Mouse (Mus musculus) embryonic facial prominence, embryonic 12.5 days (tissue): ENCODE measurements at regions not wholly inside any gene's neighbourhood (a gene's known extent, or its start where the extent isn't known, plus 50 kb on each side); places are given as distances from the start of the nearest gene placed in this dataset.

ENCODE experiments used
- ATAC-seq: fragments of 200-750 bp; cut with Nextera tagmentation; 2 replicates; pipeline ENCODE4 v1.8.0; 2017; ENCODE audit not compliant: insufficient number of reproducible peaks, insufficient read depth, low FRiP score, low TSS enrichment
- H3K27ac ChIP-seq: fragments of 300-500 bp; sonication (generic); 2 replicates; pipeline ENCODE4 v1.5.1; 2016; ENCODE audit warnings: mild to moderate bottlenecking
- H3K27me3 ChIP-seq: fragments of 300-500 bp; sonication (generic); 2 replicates; pipeline ENCODE4 v1.6.1; 2016; ENCODE audit warnings: mild to moderate bottlenecking, moderate library complexity
- H3K36me3 ChIP-seq: fragments of 300-500 bp; sonication (generic); 2 replicates; pipeline ENCODE4 v1.6.1; 2016; ENCODE audit warnings: mild to moderate bottlenecking
- H3K4me1 ChIP-seq: fragments of 300-500 bp; sonication (generic); 2 replicates; pipeline ENCODE4 v1.6.1; 2016
- H3K4me2 ChIP-seq: fragments of 300-500 bp; sonication (generic); replicated peaks from 2 replicates; pipeline ENCODE4 v1.6.1; 2016; ENCODE audit warnings: mild to moderate bottlenecking, moderate library complexity
- H3K4me3 ChIP-seq: fragments of 300-500 bp; sonication (generic); 2 replicates; pipeline ENCODE4 v1.5.1; 2016; ENCODE audit warnings: mild to moderate bottlenecking
- H3K9ac ChIP-seq: fragments of 300-500 bp; sonication (generic); 2 replicates; pipeline ENCODE4 v1.6.1; 2016; ENCODE audit warnings: mild to moderate bottlenecking, moderate library complexity
- H3K9me3 ChIP-seq: fragments of 300-500 bp; sonication (generic); 2 replicates; pipeline ENCODE4 v1.6.1; 2016; ENCODE audit warnings: mild to moderate bottlenecking, moderate library complexity
- WGBS: fragments of 180-500 bp; shearing (Covaris S2); methylation state at CpG from one replicate; pipeline ENCODE4 v1.1.7; 2016; 5-methylcytosine and 5-hydroxymethylcytosine counted together

DNA sequence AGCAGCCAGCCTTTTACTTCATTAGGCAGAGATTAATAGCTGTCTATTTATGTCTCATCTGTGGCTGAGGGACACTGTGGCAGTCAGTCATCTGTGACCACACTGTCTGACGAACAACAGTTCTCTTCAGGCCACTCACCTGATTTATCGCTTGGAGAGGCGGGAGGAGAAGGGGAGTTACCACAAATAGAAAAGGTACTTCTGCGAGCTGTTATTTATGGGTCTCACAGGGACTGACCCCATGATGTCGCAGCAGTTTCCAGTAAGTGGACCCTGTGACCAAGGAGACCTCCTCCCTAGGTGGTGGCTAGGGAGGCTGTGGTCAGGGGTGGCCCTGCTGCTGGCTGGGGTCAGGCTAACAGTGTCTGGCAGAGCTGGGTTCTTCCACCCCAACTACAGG is 176.7 kb downstream of the Thbs2 start:
- Histone ChIP-seq H3K27ac (no peak overlapping the region), H3K9me3 (no peaks in the 10 kb centered on the region), H3K36me3 (no peaks in the 10 kb centered on the region), H3K4me2 (no peak overlapping the region), H3K9ac (no peak overlapping the region), H3K27me3 (peaks cover 15% of the 10 kb centered on the region; the same call in 1 of the 2 replicates), H3K4me3 (no peak overlapping the region), H3K4me1 (no peaks in the 10 kb centered on the region)
- no peak for ATAC-seq
- WGBS = 86% methylated on average over 5 of the region's 5 CpGs

DNA sequence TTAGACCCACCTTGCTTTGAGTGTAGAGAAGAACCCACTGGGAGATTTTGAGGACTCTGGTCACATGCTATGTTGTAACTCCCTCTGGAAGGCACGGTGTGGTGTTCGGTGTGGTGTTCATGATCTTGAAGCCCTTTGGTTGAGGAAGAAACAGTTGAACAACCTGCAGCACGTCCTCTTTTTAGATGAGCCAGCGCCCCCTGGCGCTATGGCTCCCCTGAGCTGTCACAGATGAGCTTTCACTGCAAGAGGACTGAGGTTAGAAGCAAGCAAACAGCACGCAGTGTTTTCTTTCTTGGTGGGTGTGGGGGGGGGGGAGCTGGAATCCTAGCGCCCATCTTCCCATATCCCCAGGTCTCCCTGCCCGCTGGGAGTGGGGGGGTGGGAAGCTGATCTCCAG is 177.9 kb downstream of the Thbs2 start:
- no peaks in the 10 kb centered on the region for H3K9me3 ChIP-seq
- no peak for ATAC-seq
- WGBS = 24% methylated on average over 8 of the region's 8 CpGs
- H3K27me3 ChIP-seq = 0 out of 2 replicates have a peak, but pooled peaks cover 4% of the 10 kb centered on the region
- no peak overlapping the region for H3K4me2 ChIP-seq
- H3K27ac ChIP-seq = no peak overlapping the region
- no peak overlapping the region for H3K9ac ChIP-seq
- peaks cover 5% of the 10 kb centered on the region for H3K4me1 ChIP-seq
- H3K4me3 ChIP-seq = no peak overlapping the region
- H3K36me3 ChIP-seq = no peaks in the 10 kb centered on the region

DNA sequence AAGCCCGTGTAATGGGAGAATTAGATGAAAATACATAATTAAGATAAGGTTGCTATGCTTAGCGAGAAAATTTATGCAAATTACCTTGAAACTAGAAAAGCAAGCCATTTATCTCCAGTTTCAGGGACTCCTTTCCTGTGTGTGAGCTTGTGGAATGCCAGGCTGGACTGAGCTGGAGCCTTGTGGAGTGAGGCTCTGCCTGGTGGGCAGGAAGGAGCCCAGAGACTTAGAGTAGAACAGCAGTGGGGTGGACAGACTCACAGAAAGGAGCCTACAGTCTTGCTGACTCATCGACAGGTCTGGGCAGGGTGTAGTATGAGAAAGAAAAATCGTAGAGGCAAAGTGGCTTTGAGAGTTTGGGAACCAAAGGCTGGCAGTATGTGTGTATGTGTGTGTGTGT is 180.6 kb downstream of the Thbs2 start:
- no peaks in the 10 kb centered on the region for H3K9me3 ChIP-seq
- no peak overlapping the region for H3K4me3 ChIP-seq
- H3K4me2 ChIP-seq = no peak overlapping the region
- no peak overlapping the region for H3K9ac ChIP-seq
- H3K27me3 ChIP-seq = 0 out of 2 replicates have a peak, but pooled peaks cover 4% of the 10 kb centered on the region
- H3K27ac ChIP-seq = no peak overlapping the region
- ATAC-seq = no peak
- WGBS = 76% methylated on average over 4 of the region's 4 CpGs
- H3K4me1 ChIP-seq = peaks cover 23% of the 10 kb centered on the region
- H3K36me3 ChIP-seq = no peaks in the 10 kb centered on the region

DNA sequence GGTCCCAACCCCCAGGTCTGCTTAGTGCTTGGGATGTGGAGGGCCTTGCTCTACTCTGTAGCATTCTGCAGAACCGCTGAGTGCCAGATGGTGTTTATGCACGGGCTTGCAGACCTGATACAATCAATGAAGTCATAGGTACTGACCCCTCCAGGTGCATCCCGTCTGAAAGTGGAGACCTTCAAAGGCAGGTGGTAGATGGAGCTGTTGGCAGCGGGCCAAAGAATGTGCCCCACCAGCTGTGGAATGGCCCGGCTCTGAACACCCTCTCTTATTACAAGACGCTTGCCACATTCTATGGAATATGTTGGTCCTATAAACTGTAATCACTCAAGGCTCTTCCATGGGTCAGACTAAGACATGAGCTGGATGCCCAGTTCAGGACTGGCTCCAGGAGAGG is 183.5 kb downstream of the Thbs2 start:
- no peak overlapping the region for H3K9ac ChIP-seq
- H3K9me3 ChIP-seq = no peaks in the 10 kb centered on the region
- H3K27ac ChIP-seq = 0 out of 2 replicates have a peak overlapping the region, but pooled peaks have one; percentile 27
- ATAC-seq = peak; percentile 84
- H3K4me3 ChIP-seq = no peak overlapping the region
- H3K4me2 ChIP-seq = no peak overlapping the region
- H3K36me3 ChIP-seq = no peaks in the 10 kb centered on the region
- 26% methylated on average over 6 of the region's 6 CpGs for WGBS
- H3K4me1 ChIP-seq = peaks cover 23% of the 10 kb centered on the region
- no peaks in the 10 kb centered on the region for H3K27me3 ChIP-seq

DNA sequence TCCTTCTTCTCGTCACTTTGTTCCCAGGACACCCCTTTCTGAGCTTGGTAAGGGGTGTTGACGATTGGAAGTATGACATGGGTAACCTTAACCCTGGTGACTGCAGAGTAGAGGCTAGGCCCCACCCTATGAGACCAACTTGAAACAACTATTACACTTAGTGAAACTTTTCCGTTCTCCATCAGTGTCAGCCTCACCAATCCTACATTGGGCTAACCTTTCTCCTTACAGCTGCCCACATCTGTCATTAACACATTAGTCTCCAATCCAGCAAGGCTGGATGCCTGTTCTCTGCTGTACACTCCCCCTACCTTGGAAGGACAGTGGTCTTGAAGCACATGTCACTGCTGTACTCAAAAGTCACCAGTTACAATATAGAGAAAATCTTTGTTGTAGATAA is 186.9 kb downstream of the Thbs2 start:
- Histone ChIP-seq H3K27me3 (no peaks in the 10 kb centered on the region), H3K4me2 (no peak overlapping the region), H3K9ac (no peak overlapping the region), H3K4me1 (peaks cover 23% of the 10 kb centered on the region), H3K9me3 (no peaks in the 10 kb centered on the region), H3K4me3 (no peak overlapping the region), H3K36me3 (no peaks in the 10 kb centered on the region), H3K27ac (no peak overlapping the region)
- 72% methylated on average over 3 of the region's 3 CpGs for WGBS
- ATAC-seq = no peak

DNA sequence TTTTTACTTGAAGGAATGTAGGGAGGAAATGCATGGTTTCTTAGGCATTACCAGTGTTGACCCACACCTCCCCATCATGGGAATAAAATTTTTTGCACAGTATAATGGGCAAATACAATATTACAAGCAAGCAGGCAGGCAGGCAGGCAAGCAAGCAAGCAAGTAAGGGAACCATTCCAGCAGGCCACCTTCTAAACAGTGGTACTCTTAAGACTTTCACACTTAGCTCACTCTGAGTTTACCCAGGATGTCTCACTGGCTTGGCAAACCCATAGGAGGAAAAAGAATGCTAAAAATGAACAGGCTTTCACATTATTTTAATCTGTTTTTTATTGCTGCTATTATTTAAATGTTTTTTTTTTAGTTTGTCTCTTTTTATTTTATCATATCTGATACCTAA is 187.9 kb downstream of the Thbs2 start:
- ATAC-seq = no peak
- Histone ChIP-seq H3K36me3 (no peaks in the 10 kb centered on the region), H3K4me3 (no peak overlapping the region), H3K9me3 (no peaks in the 10 kb centered on the region), H3K27ac (no peak overlapping the region), H3K9ac (no peak overlapping the region), H3K4me1 (peaks cover 20% of the 10 kb centered on the region), H3K4me2 (no peak overlapping the region), H3K27me3 (no peaks in the 10 kb centered on the region)

DNA sequence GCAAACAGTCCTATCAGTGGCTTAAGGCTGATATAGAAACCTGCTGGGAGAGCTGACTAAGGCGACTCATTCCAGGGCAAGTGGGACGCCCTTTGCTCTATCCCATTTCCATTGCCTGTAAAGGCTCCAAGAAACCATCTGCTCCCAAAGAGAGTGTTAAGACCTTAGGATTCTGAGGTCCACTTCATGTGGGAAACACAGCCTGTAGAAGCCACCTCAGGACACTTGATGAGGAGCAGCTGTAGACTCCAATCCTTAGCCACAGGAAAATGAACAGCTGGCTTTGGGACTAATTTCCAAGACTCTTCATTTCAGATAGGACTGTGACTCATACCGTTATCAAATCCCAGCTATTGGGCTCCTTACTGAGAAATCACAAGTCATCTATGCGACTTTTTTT is 188.6 kb downstream of the Thbs2 start:
- WGBS = 85% methylated on average over 4 of the region's 4 CpGs
- Histone ChIP-seq H3K9me3 (no peaks in the 10 kb centered on the region), H3K27me3 (no peaks in the 10 kb centered on the region), H3K4me3 (no peak overlapping the region), H3K9ac (no peak overlapping the region), H3K27ac (no peak overlapping the region), H3K4me2 (no peak overlapping the region), H3K4me1 (peaks cover 13% of the 10 kb centered on the region; the same call in 1 of the 2 replicates), H3K36me3 (no peaks in the 10 kb centered on the region)
- ATAC-seq = no peak

DNA sequence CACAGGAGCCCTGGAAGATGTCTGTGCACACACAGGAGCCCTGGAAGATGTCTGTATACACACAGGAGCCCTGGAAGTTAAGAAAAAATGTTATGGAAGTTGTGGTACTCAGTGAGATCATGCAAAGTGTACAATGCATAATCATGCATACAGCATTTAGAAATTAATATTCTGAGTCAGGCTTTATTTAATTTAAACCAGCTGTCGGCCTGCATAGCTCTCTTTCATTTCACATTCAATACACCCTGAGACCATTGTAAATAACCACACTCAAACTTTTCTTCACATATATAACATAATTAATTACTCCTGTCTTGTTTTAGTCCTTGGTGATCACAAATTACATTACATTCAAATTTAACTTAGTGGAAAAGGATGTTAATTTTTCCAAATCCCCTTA is 190.4 kb downstream of the Thbs2 start:
- no peak for ATAC-seq
- H3K27me3 ChIP-seq = no peaks in the 10 kb centered on the region
- WGBS = 62% methylated on average over 1 of the region's 1 CpGs

DNA sequence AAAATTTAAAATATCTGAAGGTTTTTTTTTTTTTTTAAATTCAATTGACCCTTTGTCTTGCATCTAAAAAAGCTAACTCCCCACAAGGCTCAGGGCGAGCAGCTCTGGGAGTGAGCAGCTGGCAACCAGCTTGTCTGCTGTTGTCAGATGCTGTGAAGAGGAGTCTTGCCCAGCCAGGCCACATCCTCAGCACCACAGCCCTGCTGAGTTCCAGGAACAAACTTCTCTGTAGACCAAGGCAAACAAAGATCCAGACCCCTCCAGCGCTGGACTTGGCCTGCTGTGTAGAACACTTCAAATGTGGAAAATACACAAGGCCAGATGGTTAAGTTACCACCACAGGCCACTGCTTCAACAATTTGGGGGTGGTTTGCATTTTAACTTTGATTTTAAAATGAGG is 192.7 kb downstream of the Thbs2 start:
- Histone ChIP-seq H3K4me1 (peaks cover 9% of the 10 kb centered on the region; the same call in 1 of the 2 replicates), H3K36me3 (no peaks in the 10 kb centered on the region), H3K27me3 (no peaks in the 10 kb centered on the region), H3K4me3 (no peak overlapping the region), H3K9ac (no peak overlapping the region), H3K27ac (no peak overlapping the region), H3K9me3 (no peaks in the 10 kb centered on the region), H3K4me2 (no peak overlapping the region)
- no peak for ATAC-seq
- WGBS = 73% methylated on average over 2 of the region's 2 CpGs

More for the DNA sequence above, 190.4 kb downstream of the Thbs2 start:
- H3K4me2 ChIP-seq = no peak overlapping the region
- no peaks in the 10 kb centered on the region for H3K36me3 ChIP-seq
- 0 out of 2 replicates have a peak overlapping the region, but pooled peaks have one; percentile 43 for H3K27ac ChIP-seq
- H3K4me3 ChIP-seq = no peak overlapping the region
- no peak overlapping the region for H3K9ac ChIP-seq
- H3K9me3 ChIP-seq = no peaks in the 10 kb centered on the region
- 0 out of 2 replicates have a peak, but pooled peaks cover 4% of the 10 kb centered on the region for H3K4me1 ChIP-seq

DNA sequence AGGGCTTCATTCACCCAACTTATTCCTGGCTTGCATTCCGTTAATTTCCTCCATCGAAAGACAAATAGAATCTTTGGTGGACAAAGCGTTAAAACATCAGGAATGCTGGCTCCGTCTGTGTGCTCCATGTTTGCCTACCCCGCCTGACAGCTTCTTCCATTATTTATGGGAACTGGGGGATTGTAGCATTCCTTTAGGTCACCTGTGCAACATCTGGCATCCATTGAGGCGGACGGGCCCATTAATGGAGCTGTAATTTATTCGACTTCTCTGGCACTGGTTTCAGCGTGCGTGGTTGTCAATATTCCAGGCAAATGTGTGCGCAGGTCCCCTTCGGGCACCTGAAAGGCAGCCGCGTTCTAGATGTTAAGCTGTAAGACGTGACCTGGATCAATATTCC is 196.9 kb downstream of the Thbs2 start:
- Histone ChIP-seq H3K4me3 (no peak overlapping the region), H3K4me1 (peaks cover 30% of the 10 kb centered on the region), H3K9me3 (no peaks in the 10 kb centered on the region), H3K27ac (0 out of 2 replicates have a peak overlapping the region, but pooled peaks have one; percentile 30), H3K9ac (no peak overlapping the region), H3K4me2 (no peak overlapping the region; the same call in 1 of the 2 replicates), H3K36me3 (no peaks in the 10 kb centered on the region), H3K27me3 (0 out of 2 replicates have a peak, but pooled peaks cover 2% of the 10 kb centered on the region)
- 42% methylated on average over 15 of the region's 15 CpGs for WGBS
- ATAC-seq = no peak

DNA sequence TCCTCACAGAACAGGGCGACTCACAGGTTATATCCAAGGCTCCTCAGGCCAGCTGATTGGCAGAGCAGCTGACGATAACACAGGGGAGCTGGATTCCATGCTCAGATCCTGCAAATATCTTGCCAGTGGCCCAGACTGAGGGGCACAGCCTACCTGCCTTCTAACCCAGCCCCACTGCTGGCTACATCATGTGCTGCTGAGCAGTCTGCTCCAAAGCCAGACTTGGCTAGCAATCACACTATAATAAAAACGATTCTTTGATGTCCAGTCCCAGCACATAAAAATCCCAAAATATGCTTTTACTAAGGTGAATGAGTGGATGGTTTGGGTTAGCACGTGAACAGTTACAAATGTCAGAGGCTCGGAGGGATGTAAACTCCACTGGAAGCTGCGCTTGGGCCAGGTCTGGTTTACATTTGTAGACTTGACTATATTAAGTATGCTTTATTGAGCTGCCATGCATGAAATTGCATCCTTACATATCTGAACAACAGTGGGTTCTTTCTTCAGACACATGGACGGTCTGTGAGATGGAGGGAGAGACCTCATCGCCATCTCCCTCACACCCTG is 200.2 kb downstream of the Thbs2 start:
- Histone ChIP-seq H3K4me1 (peaks cover 30% of the 10 kb centered on the region), H3K9ac (no peak overlapping the region), H3K9me3 (no peaks in the 10 kb centered on the region), H3K4me2 (no peak overlapping the region), H3K4me3 (no peak overlapping the region), H3K27ac (peak overlapping the region; percentile 58; the same call in 1 of the 2 replicates), H3K27me3 (0 out of 2 replicates have a peak, but pooled peaks cover 2% of the 10 kb centered on the region), H3K36me3 (no peaks in the 10 kb centered on the region)
- 43% methylated on average over 8 of the region's 8 CpGs for WGBS
- ATAC-seq = no peak; the same call in 1 of the 2 replicates

DNA sequence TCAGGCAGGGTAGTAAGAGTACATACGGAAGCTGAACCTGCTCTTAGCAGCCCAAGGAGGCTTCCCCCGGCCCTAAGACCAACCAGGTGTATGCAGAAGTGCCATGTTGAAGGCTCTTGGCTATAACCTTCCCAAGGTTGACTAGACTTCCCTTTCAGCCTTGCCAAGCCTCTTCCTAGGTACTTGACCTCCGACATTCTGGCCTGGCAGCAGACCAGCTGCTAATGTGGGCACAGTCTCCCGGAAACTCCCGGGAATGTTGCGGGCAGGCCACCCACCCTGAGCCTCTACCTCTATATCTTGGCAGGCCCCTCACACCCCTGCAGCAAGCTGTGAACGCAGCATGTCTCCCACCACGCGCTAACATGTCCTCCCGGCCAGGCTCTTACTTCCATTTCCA is 201.1 kb downstream of the Thbs2 start:
- H3K27ac ChIP-seq = no peak overlapping the region
- H3K4me1 ChIP-seq = peaks cover 30% of the 10 kb centered on the region
- H3K9me3 ChIP-seq = no peaks in the 10 kb centered on the region
- H3K36me3 ChIP-seq = no peaks in the 10 kb centered on the region
- 0 out of 2 replicates have a peak, but pooled peaks cover 2% of the 10 kb centered on the region for H3K27me3 ChIP-seq
- ATAC-seq = no peak
- no peak overlapping the region for H3K4me2 ChIP-seq
- H3K9ac ChIP-seq = no peak overlapping the region
- H3K4me3 ChIP-seq = no peak overlapping the region
- WGBS = 87% methylated on average over 10 of the region's 10 CpGs
